Mouse (Mus musculus): ENCODE data around the gene Selenos. TPM values are rescaled to one million over a fixed set of nuclear protein-coding genes. Genes with fewer than 3 reads are reported as not detected.
A peak's percentile ranks its signal among the peaks of the same experiment; 100 is the strongest.

Selenos gene
- total RNA-seq, 4 experiments from 2014 or later: 52.9 to 61.0 (median 54.6) TPM

- DNase-seq (ENCODE audit: low spot score in 2 of 2): no peak
Observed at GRCm38 (mm10) chr7:66118046-66118445, 38.6 kb downstream of the Selenos start.

- DNase-seq (ENCODE audit: low spot score in 2 of 2): no peak
Observed at GRCm38 (mm10) chr7:66118796-66119195, 39.3 kb downstream of the Selenos start.

- no peak for DNase-seq (ENCODE audit: low spot score in 2 of 2)
Observed at GRCm38 (mm10) chr7:66120139-66120538, 40.7 kb downstream of the Selenos start.

GRCm38 (mm10) chr7:66120702-66121396 is 41.4 kb downstream of the Selenos start:
- DNase-seq (ENCODE audit: low spot score in 2 of 2): no peak

- DNase-seq (ENCODE audit: low spot score in 2 of 2): no peak
Observed at GRCm38 (mm10) chr7:66124551-66124968, 45.1 kb downstream of the Selenos start.

GRCm38 (mm10) chr7:66125368-66125767 is 45.9 kb downstream of the Selenos start:
- DNase-seq (ENCODE audit: low spot score in 2 of 2): no peak

- DNase-seq (ENCODE audit: low spot score in 2 of 2): no peak
Observed at GRCm38 (mm10) chr7:66127951-66128645, 48.6 kb downstream of the Selenos start.

GRCm38 (mm10) chr7:66128857-66129256 is 49.4 kb downstream of the Selenos start:
- no peak for DNase-seq (ENCODE audit: low spot score in 2 of 2)

- DNase-seq (ENCODE audit: low spot score in 2 of 2): no peak
Observed at GRCm38 (mm10) chr7:66130296-66130695, 50.8 kb downstream of the Selenos start.

- no peak for DNase-seq (ENCODE audit: low spot score in 2 of 2)
Observed at GRCm38 (mm10) chr7:66131776-66132421, 52.5 kb downstream of the Selenos start.

GRCm38 (mm10) chr7:66134154-66134553 is 54.7 kb downstream of the Selenos start:
- DNase-seq (ENCODE audit: low spot score in 2 of 2): no peak

- DNase-seq (ENCODE audit: low spot score in 2 of 2): no peak
Observed at GRCm38 (mm10) chr7:66135644-66136043, 56.2 kb downstream of the Selenos start.

GRCm38 (mm10) chr7:66136187-66136586 is 56.7 kb downstream of the Selenos start:
- DNase-seq (ENCODE audit: low spot score in 2 of 2): no peak

- no peak for DNase-seq (ENCODE audit: low spot score in 2 of 2)
Observed at GRCm38 (mm10) chr7:66137309-66137708, 57.9 kb downstream of the Selenos start.

GRCm38 (mm10) chr7:66138301-66138700 is 58.9 kb downstream of the Selenos start:
- DNase-seq (ENCODE audit: low spot score in 2 of 2): peak in 1 of 2 experiments; percentile 21

GRCm38 (mm10) chr7:66138878-66139277 is 59.4 kb downstream of the Selenos start:
- DNase-seq (ENCODE audit: low spot score in 2 of 2): no peak

Other genes with a start within 250 kb of the Selenos start
- gene Pcsk6, start 217.9 kb upstream of the Selenos start, total RNA-seq (2022): 10 to 100 TPM; 12.8 to 23.4 (median 18.9) TPM
- not detected for gene Gm45213, start 36.0 kb upstream of the Selenos start, total RNA-seq (2022)
- gene Snrpa1, start 20.6 kb upstream of the Selenos start, total RNA-seq (2022): 10 to 100 TPM; 31.0 to 43.2 (median 33.4) TPM
- gene Chsy1, start 29.9 kb downstream of the Selenos start, total RNA-seq (2022): 10 to 100 TPM; 15.4 to 17.4 (median 17.3) TPM

Measured in layer of hippocampus, adult 8-10 months (tissue).